In genomic region chr8:69774503-69775148, GRCm38 (mm10) we compare ENCODE assay signal across 8 mouse cellular contexts. TPM values are rescaled to one million over a fixed set of nuclear protein-coding genes. Genes with fewer than 3 reads are reported as not detected.
DNase-seq lines count a peak whose midpoint lies in the region; ATAC-seq lines count a peak whose summit lies in the region.

TSS of gene Gm20422 (minus strand) at chr8:69774886.

- peak within 1 kb of the TSS; percentile 76 for H3K4me2 ChIP-seq in hindbrain, embryonic 16.5 days (ENCODE audit: low read length)

- no peaks in the 10 kb centered on the region for H3K27me3 ChIP-seq in hindbrain, embryonic 16.5 days (replicated peaks; ENCODE audit: control insufficient read depth, insufficient read depth, low read length)

- H3K4me1 ChIP-seq in hindbrain, embryonic 16.5 days (ENCODE audit: control insufficient read depth, insufficient read depth, low read depth, low read length), result peaks cover 14% of the 10 kb centered on the region

- H3K9me3 ChIP-seq in hindbrain, embryonic 16.5 days (ENCODE audit: control insufficient read depth, low read length), result no peaks in the 10 kb centered on the region

- H3K36me3 ChIP-seq in hindbrain, embryonic 16.5 days (ENCODE audit: control insufficient read depth, insufficient read depth, low read length), result no peaks in the 10 kb centered on the region; the same call in 1 of the 2 replicates
- peaks cover 3% of the 10 kb centered on the region; the same call in 1 of the 2 replicates for H3K36me3 ChIP-seq in macrophage (ENCODE audit: inconsistent target)

- peak within 1 kb of the TSS; percentile 99 for H3K9ac ChIP-seq in hindbrain, embryonic 16.5 days (ENCODE audit: low read depth, low read length)

- DNase-seq in WW6 (ENCODE audit: low read depth, low spot score), result peak; percentile 93
- DNase-seq in cerebellum, postnatal 4 days (ENCODE audit: low spot score in 2 of 2), result peak; percentile 56 to 80
- peak; percentile 91 for DNase-seq in gastrocnemius, adult 18-20 months (ENCODE audit: low spot score)
- peak; percentile 80 to 89 for DNase-seq in left cerebral cortex, adult 18-20 months (ENCODE audit: low spot score in 2 of 2)
- peak; percentile 93 for DNase-seq in right cerebral cortex, adult 18-20 months
- peak; percentile 44 for DNase-seq in urinary bladder, postnatal 10 days (ENCODE audit: low spot score)

- under 1% methylated on average over 41 of the region's 41 CpGs for WGBS in hindbrain, embryonic 16.5 days
- under 1% methylated on average over 41 of the region's 41 CpGs for WGBS in macrophage (ENCODE audit: missing documents)

- ATAC-seq in hindbrain, embryonic 16.5 days, result peak; percentile 99

- H3K4me3 ChIP-seq in hindbrain, embryonic 16.5 days (ENCODE audit: low read length), result peak within 1 kb of the TSS; percentile 79
- peak within 1 kb of the TSS; percentile 31 for H3K4me3 ChIP-seq in macrophage (ENCODE audit: inconsistent target)

- peak within 1 kb of the TSS; percentile 100 for H3K27ac ChIP-seq in hindbrain, embryonic 16.5 days (ENCODE audit: low read depth, low read length)
- H3K27ac ChIP-seq in macrophage, result peak within 1 kb of the TSS; percentile 21

- H3K79me2 ChIP-seq in macrophage (ENCODE audit: inconsistent target), result peaks cover 48% of the 10 kb centered on the region

RNA-seq across cellular contexts. Expression of gene Gm20422, which starts in this region (rescaled TPM):
- 1 to 10 TPM; 3.2 to 3.3 TPM for total RNA-seq in gastrocnemius, adult 18-20 months (2021)
- polyA plus RNA-seq in hindbrain, embryonic 16.5 days (2015; fragmentation: Nextera tagmentation; extraction: Ambion mirVana), result 0.64 TPM in 1 of 2 replicates, not detected in the other
- total RNA-seq in left cerebral cortex, adult 18-20 months (2021), result 1 to 10 TPM in 1 of 2 experiments, not detected in 1; 1.3 TPM
- 1 to 10 TPM in 4 of 26 experiments, not detected in 22; 2.1 to 2.8 (median 2.3) TPM for total RNA-seq in macrophage (2018; cell fraction: chromatin; rRNA removed)
- total RNA-seq in macrophage (2018; cell fraction: cytosol; rRNA removed), result under 1 TPM in 16 of 26 experiments, not detected in 10; 0.17 to 0.66 (median 0.35) TPM
- total RNA-seq in macrophage (2018; cell fraction: nucleus; rRNA removed), result 1 to 10 TPM in 4 of 26 experiments, under 1 TPM in 2, not detected in 20; 0.83 to 4.9 (median 1.3) TPM
- polyA plus RNA-seq in macrophage (2018), result 0.75 TPM in 1 of 3 replicates, not detected in the others

Comparison
In these comparisons a context has a peak if more than half of its experiments do, and no peak if none do; other contexts are left out.
1. Peak in every context shown above with its lines: DNase-seq, ATAC-seq, H3K4me3 ChIP-seq and H3K27ac ChIP-seq.
2. Peak in ATAC-seq, H3K4me3 ChIP-seq, H3K27ac ChIP-seq, H3K9ac ChIP-seq and H3K4me2 ChIP-seq in hindbrain, embryonic 16.5 days; RNA of the gene not detected or under 1 TPM.